Mouse (Mus musculus) ES-Bruce4 (cell line): ENCODE measurements around the gene Fam187b. TPM values are rescaled to one million over a fixed set of nuclear protein-coding genes. Genes with fewer than 3 reads are reported as not detected.
A peak's percentile ranks its signal among the peaks of the same experiment; 100 is the strongest.

Source experiments
- H3K27ac ChIP-seq: 2 replicates; pipeline ENCODE4 v1.5.1; 2012; ENCODE audit warnings: low read length, inconsistent platforms; ENCODE audit not compliant: insufficient read depth
- H3K27me3 ChIP-seq: 2 replicates; pipeline ENCODE4 v1.6.1; 2012; ENCODE audit warnings: mild to moderate bottlenecking, low read length, inconsistent platforms; ENCODE audit not compliant: control insufficient read depth, poor library complexity, insufficient read depth, severe bottlenecking
- H3K36me3 ChIP-seq: 2 replicates; pipeline ENCODE4 v1.6.1; 2012; ENCODE audit warnings: inconsistent platforms, mild to moderate bottlenecking, low read length, moderate library complexity; ENCODE audit not compliant: control insufficient read depth, poor library complexity, insufficient read depth, severe bottlenecking
- H3K4me1 ChIP-seq: one replicate; pipeline ENCODE4 v1.8.1; 2011; ENCODE audit warnings: low read length; ENCODE audit not compliant: control insufficient read depth, insufficient read depth
- H3K4me3 ChIP-seq: 2 replicates; pipeline ENCODE4 v1.5.1; 2011; ENCODE audit warnings: low read depth, mild to moderate bottlenecking, low read length
- H3K9ac ChIP-seq: 2 replicates; pipeline ENCODE4 v1.6.1; 2012; ENCODE audit warnings: low read depth, mild to moderate bottlenecking, inconsistent platforms; ENCODE audit not compliant: poor library complexity, severe bottlenecking
- H3K9me3 ChIP-seq: replicated peaks from 2 replicates; pipeline ENCODE4 v1.6.1; 2012; ENCODE audit warnings: mild to moderate bottlenecking, low read length, inconsistent platforms; ENCODE audit not compliant: control insufficient read depth, poor library complexity, insufficient read depth, severe bottlenecking
- CTCF ChIP-seq: IDR thresholded peaks from one replicate; pipeline ENCODE4 v1.8.1; 2011; ENCODE audit warnings: low read depth, low read length
- EP300 ChIP-seq: IDR thresholded peaks from 2 replicates; pipeline ENCODE4 v1.6.1; 2011; ENCODE audit warnings: low read depth, low read length; ENCODE audit not compliant: insufficient read depth
- POLR2A ChIP-seq: IDR thresholded peaks from one replicate; pipeline ENCODE4 v1.8.1; 2011; ENCODE audit warnings: low read length; ENCODE audit not compliant: insufficient read depth
- polyA plus RNA-seq: library from polyadenylated mRNA; stranded (reverse); fragments of >200 nt; gene quantifications from 2 replicates; pipeline ENCODE4 v1.2.4, GENCODE M21; 2011; ENCODE audit warnings: low read depth; ENCODE audit not compliant: missing spikeins, insufficient read depth, insufficient read length

Fam187b gene
- polyA plus RNA-seq, 1 experiment: 3.4 TPM

GRCm38 (mm10) chr7:30957367-30957783, 16.2 kb upstream of the Fam187b start:
- Histone ChIP-seq H3K27me3 (no peaks in the 10 kb centered on the region), H3K36me3 (peaks cover 30% of the 10 kb centered on the region), H3K27ac (peak overlapping the region; percentile 89), H3K4me1 (peaks cover 9% of the 10 kb centered on the region), H3K4me3 (peak overlapping the region; percentile 99), H3K9ac (peak overlapping the region; percentile 99), H3K9me3 (no peaks in the 10 kb centered on the region)
- TF ChIP-seq CTCF: no peak
- TF ChIP-seq EP300: 0 out of 2 replicates have a peak, but pooled peaks have one; percentile 12
- TF ChIP-seq POLR2A: peak; percentile 47

- H3K9me3 ChIP-seq: no peaks in the 10 kb centered on the region
- H3K4me3 ChIP-seq: peak overlapping the region; percentile 45
- H3K9ac ChIP-seq: peak overlapping the region; percentile 99
- peaks cover 29% of the 10 kb centered on the region for H3K36me3 ChIP-seq
- H3K4me1 ChIP-seq: peaks cover 9% of the 10 kb centered on the region
- no peaks in the 10 kb centered on the region for H3K27me3 ChIP-seq
- peak overlapping the region; percentile 89 for H3K27ac ChIP-seq
- TF ChIP-seq POLR2A: no peak
- TF ChIP-seq CTCF: no peak
- no peak for TF ChIP-seq EP300
These were observed 15.3 kb upstream of the Fam187b start for GRCm38 (mm10) chr7:30958109-30958865.

GRCm38 (mm10) chr7:30958866-30959487, 14.6 kb upstream of the Fam187b start:
- H3K9ac ChIP-seq: no peak overlapping the region
- no peak for TF ChIP-seq POLR2A
- no peak for TF ChIP-seq CTCF
- TF ChIP-seq EP300: no peak
- peaks cover 9% of the 10 kb centered on the region for H3K4me1 ChIP-seq
- H3K36me3 ChIP-seq: peaks cover 24% of the 10 kb centered on the region
- no peaks in the 10 kb centered on the region for H3K27me3 ChIP-seq
- no peaks in the 10 kb centered on the region for H3K9me3 ChIP-seq
- no peak overlapping the region for H3K4me3 ChIP-seq
- H3K27ac ChIP-seq: no peak overlapping the region

- peaks cover 21% of the 10 kb centered on the region; the same call in 1 of the 2 replicates for H3K36me3 ChIP-seq
- H3K4me1 ChIP-seq: peaks cover 9% of the 10 kb centered on the region
- no peak overlapping the region for H3K4me3 ChIP-seq
- no peak overlapping the region for H3K27ac ChIP-seq
- H3K9ac ChIP-seq: no peak overlapping the region
- H3K9me3 ChIP-seq: no peaks in the 10 kb centered on the region
- TF ChIP-seq CTCF (no peak), POLR2A (no peak), EP300 (no peak)
- no peaks in the 10 kb centered on the region for H3K27me3 ChIP-seq
These were observed 13.7 kb upstream of the Fam187b start for GRCm38 (mm10) chr7:30959786-30960349.

GRCm38 (mm10) chr7:30962862-30963261, 10.7 kb upstream of the Fam187b start:
- H3K4me1 ChIP-seq: peaks cover 12% of the 10 kb centered on the region
- H3K9ac ChIP-seq: no peak overlapping the region
- H3K36me3 ChIP-seq: peaks cover 21% of the 10 kb centered on the region; the same call in 1 of the 2 replicates
- TF ChIP-seq POLR2A: no peak
- TF ChIP-seq CTCF: no peak
- no peak for TF ChIP-seq EP300
- H3K9me3 ChIP-seq: no peaks in the 10 kb centered on the region
- H3K4me3 ChIP-seq: no peak overlapping the region
- H3K27ac ChIP-seq: no peak overlapping the region
- no peaks in the 10 kb centered on the region for H3K27me3 ChIP-seq

GRCm38 (mm10) chr7:30964366-30964765, 9.2 kb upstream of the Fam187b start:
- Histone ChIP-seq H3K27ac (no peak overlapping the region), H3K36me3 (peaks cover 21% of the 10 kb centered on the region; the same call in 1 of the 2 replicates), H3K4me3 (no peak overlapping the region), H3K9me3 (no peaks in the 10 kb centered on the region), H3K9ac (no peak overlapping the region), H3K4me1 (peaks cover 8% of the 10 kb centered on the region), H3K27me3 (no peaks in the 10 kb centered on the region)
- TF ChIP-seq POLR2A: no peak
- no peak for TF ChIP-seq CTCF
- TF ChIP-seq EP300: no peak
